Mouse (Mus musculus) C2C12 (cell line): Measurements from ENCODE around the gene Zfp408. TPM values are rescaled to one million over a fixed set of nuclear protein-coding genes. Genes with fewer than 3 reads are reported as not detected.

ENCODE experiments used
- H3K27me3 ChIP-seq: one replicate; pipeline ENCODE4 v1.6.1; 2011; ENCODE audit not compliant: control insufficient read depth, insufficient read depth, insufficient read length
- H3K36me3 ChIP-seq: one replicate; pipeline ENCODE4 v1.6.1; 2011; ENCODE audit not compliant: control insufficient read depth, insufficient read depth
- H3K4me3 ChIP-seq: one replicate; pipeline ENCODE4 v1.5.1; 2011; ENCODE audit warnings: mild to moderate bottlenecking, control low read depth; ENCODE audit not compliant: poor library complexity, insufficient read depth, severe bottlenecking
- H3K79me2 ChIP-seq: one replicate; pipeline ENCODE4 v1.6.1; 2011; ENCODE audit not compliant: control insufficient read depth, insufficient read depth
- H3K79me3 ChIP-seq: one replicate; pipeline ENCODE4 v1.6.1; 2011; ENCODE audit warnings: low read depth, control low read depth
- H3ac ChIP-seq: one replicate; pipeline ENCODE3; 2011; ENCODE audit warnings: low read depth; ENCODE audit not compliant: control insufficient read depth, insufficient read length
- CEBPB ChIP-seq: IDR thresholded peaks from one replicate; pipeline ENCODE4 v1.6.1; 2011; ENCODE audit warnings: low read depth, mild to moderate bottlenecking, control low read depth, moderate library complexity
- CTCF ChIP-seq: IDR thresholded peaks from one replicate; pipeline ENCODE4 v1.5.1; 2011; ENCODE audit not compliant: control insufficient read depth, insufficient read depth, insufficient read length
- FOSL1 ChIP-seq: IDR thresholded peaks from one replicate; pipeline ENCODE4 v1.8.0; 2011; ENCODE audit warnings: mild to moderate bottlenecking, low read length; ENCODE audit not compliant: poor library complexity, insufficient read depth, severe bottlenecking
- MAX ChIP-seq: IDR thresholded peaks from one replicate; pipeline ENCODE4 v1.6.1; 2011; ENCODE audit warnings: mild to moderate bottlenecking, control low read depth
- MYOD1 ChIP-seq: IDR thresholded peaks from one replicate; pipeline ENCODE4 v1.6.1; 2011; ENCODE audit warnings: low read depth; ENCODE audit not compliant: control insufficient read depth, insufficient read length
- MYOG ChIP-seq: IDR thresholded peaks from one replicate; pipeline ENCODE4 v1.6.1; 2011; ENCODE audit not compliant: control insufficient read depth, insufficient read length; ENCODE audit errors: extremely low read depth
- USF1 ChIP-seq: IDR thresholded peaks from one replicate; pipeline ENCODE4 v1.6.1; 2011; ENCODE audit warnings: low read depth, mild to moderate bottlenecking, control low read depth, moderate library complexity
- polyA plus RNA-seq: library from polyadenylated mRNA; unstranded; fragments of >200 nt; fragmentation: generic; extraction: Trizol; gene quantifications from one replicate; pipeline ENCODE4 v1.2.1, GENCODE M21; 2012; ENCODE audit warnings: missing spikeins

Zfp408 gene
- polyA plus RNA-seq, 1 experiment: 7.4 TPM

DNA sequence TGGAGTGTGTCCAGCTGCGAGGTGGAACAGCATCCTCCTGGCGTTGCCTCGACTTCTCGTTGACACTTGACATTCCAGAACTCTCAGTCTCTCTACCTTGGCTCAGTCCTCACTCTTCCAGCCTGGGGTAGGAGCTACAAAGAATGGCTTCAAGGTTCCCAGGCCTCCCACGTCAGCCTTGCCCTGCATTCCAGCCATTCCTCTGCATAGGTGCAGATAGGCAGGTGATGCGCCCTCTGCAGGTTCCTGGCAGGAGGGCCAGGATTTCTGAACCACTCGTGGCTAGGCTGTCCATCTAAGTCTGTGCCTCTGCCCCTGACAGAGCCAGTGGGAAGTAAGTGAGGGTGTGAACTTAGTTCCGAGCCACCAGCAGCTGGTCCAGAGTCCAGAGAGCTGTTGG, 7.2 kb upstream of the Zfp408 start:
- H3K36me3 ChIP-seq: peaks cover 73% of the 10 kb centered on the region
- peaks cover 4% of the 10 kb centered on the region for H3K79me3 ChIP-seq
- H3K79me2 ChIP-seq: peaks cover 27% of the 10 kb centered on the region
- TF ChIP-seq CEBPB (no peak), MYOD1 (no peak), MYOG (no peak), USF1 (no peak), MAX (no peak), FOSL1 (no peak), CTCF (no peak)
- no peak overlapping the region for H3ac ChIP-seq
- no peak overlapping the region for H3K4me3 ChIP-seq
- H3K27me3 ChIP-seq: no peaks in the 10 kb centered on the region

- Histone ChIP-seq H3K36me3 (peaks cover 67% of the 10 kb centered on the region), H3K79me3 (peaks cover 7% of the 10 kb centered on the region), H3K27me3 (no peaks in the 10 kb centered on the region), H3K79me2 (peaks cover 37% of the 10 kb centered on the region), H3K4me3 (no peak overlapping the region), H3ac (no peak overlapping the region)
- TF ChIP-seq MYOG (no peak), USF1 (no peak), MAX (no peak), CEBPB (no peak), FOSL1 (no peak), CTCF (no peak), MYOD1 (no peak)
These were observed 6.2 kb upstream of the Zfp408 start for GRCm38 (mm10) chr2:91655827-91656226.

- peaks cover 41% of the 10 kb centered on the region for H3K79me2 ChIP-seq
- TF ChIP-seq FOSL1 (no peak), USF1 (no peak), MYOD1 (no peak), CEBPB (no peak), CTCF (no peak), MAX (no peak), MYOG (no peak)
- no peak overlapping the region for H3ac ChIP-seq
- no peak overlapping the region for H3K4me3 ChIP-seq
- H3K36me3 ChIP-seq: peaks cover 64% of the 10 kb centered on the region
- peaks cover 11% of the 10 kb centered on the region for H3K79me3 ChIP-seq
- H3K27me3 ChIP-seq: no peaks in the 10 kb centered on the region
These were observed 5.8 kb upstream of the Zfp408 start for GRCm38 (mm10) chr2:91655388-91655787.

- peaks cover 27% of the 10 kb centered on the region for H3K79me3 ChIP-seq
- no peak overlapping the region for H3K4me3 ChIP-seq
- H3K36me3 ChIP-seq: peaks cover 51% of the 10 kb centered on the region
- no peak for TF ChIP-seq MAX
- no peak for TF ChIP-seq MYOG
- no peak for TF ChIP-seq MYOD1
- TF ChIP-seq CTCF: no peak
- no peak for TF ChIP-seq CEBPB
- TF ChIP-seq FOSL1: no peak
- TF ChIP-seq USF1: no peak
- H3K27me3 ChIP-seq: no peaks in the 10 kb centered on the region
- no peak overlapping the region for H3ac ChIP-seq
- peaks cover 63% of the 10 kb centered on the region for H3K79me2 ChIP-seq
These were observed 3.3 kb upstream of the Zfp408 start for GRCm38 (mm10) chr2:91652863-91653262.

DNA sequence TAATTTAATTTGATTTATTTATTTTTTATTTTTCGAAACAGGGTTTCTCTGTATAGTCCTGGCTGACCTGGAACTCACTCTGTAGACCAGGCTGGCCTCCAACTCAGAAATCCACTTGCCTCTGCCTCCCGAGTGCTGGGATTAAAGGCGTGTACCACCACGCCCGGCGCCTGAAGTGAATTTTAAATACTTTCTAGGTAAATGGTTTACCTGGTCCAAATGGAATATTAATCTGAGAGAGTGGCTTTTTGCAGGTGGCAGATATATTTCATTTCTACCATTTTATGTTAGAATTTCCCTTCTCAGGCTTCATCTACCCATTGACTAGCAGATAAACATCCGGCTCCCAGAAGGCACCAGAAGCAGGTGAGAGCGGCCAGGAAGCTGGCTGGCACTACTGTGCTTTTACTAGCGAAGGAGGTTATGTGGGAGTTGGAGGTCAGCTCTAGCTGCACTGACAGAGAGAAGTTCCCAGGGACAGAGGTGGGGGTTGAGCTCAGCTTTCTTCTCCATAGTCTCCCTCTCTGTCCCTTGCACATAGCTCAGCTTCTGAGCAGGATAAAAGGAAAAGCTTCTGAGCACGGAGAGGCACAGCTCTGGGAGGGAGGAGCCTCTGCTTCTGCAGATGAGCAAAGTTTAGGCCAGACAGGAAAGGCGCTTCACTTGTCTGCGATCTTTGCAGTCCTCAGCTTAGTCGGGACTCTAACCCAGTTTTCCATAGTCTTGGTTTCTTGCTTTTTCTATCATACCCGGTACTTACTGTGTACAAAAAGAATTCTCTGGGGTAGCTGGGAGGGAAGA, 2.1 kb upstream of the Zfp408 start:
- Histone ChIP-seq H3K36me3 (peaks cover 53% of the 10 kb centered on the region), H3ac (no peak overlapping the region), H3K79me3 (peaks cover 30% of the 10 kb centered on the region), H3K27me3 (no peaks in the 10 kb centered on the region), H3K4me3 (no peak overlapping the region), H3K79me2 (peaks cover 75% of the 10 kb centered on the region)
- TF ChIP-seq CTCF (no peak), MYOG (no peak), MYOD1 (no peak)
